Mouse (Mus musculus): ENCODE measurements at regions not wholly inside any gene's neighbourhood (a gene's known extent, or its start where the extent isn't known, plus 50 kb on each side); places are given as distances from the start of the nearest gene placed in this dataset.

GRCm38 (mm10) chr12:58743800-58744199 is 268.0 kb downstream of the Sec23a start:
- no peak overlapping the region for H3K4me3 ChIP-seq (ENCODE audit: insufficient read depth, low read length)
- H3K4me1 ChIP-seq (ENCODE audit: control insufficient read depth, insufficient read depth, low read length) = no peaks in the 10 kb centered on the region
- no peak for TF ChIP-seq POLR2A (IDR thresholded peaks at IDR 0.05; ENCODE audit: low read depth, low read length)
- no peak for TF ChIP-seq CTCF (IDR thresholded peaks at IDR 0.05; ENCODE audit: borderline replicate concordance, insufficient read depth, low read length)
- no peak overlapping the region for H3K27ac ChIP-seq (ENCODE audit: insufficient read depth, low read length)

GRCm38 (mm10) chr12:58728094-58728493 is 283.7 kb downstream of the Sec23a start:
- H3K4me3 ChIP-seq (ENCODE audit: insufficient read depth, low read length) = no peak overlapping the region
- H3K27ac ChIP-seq (ENCODE audit: insufficient read depth, low read length) = no peak overlapping the region
- TF ChIP-seq CTCF (IDR thresholded peaks at IDR 0.05; ENCODE audit: borderline replicate concordance, insufficient read depth, low read length) = no peak
- no peak for TF ChIP-seq POLR2A (IDR thresholded peaks at IDR 0.05; ENCODE audit: low read depth, low read length)
- H3K4me1 ChIP-seq (ENCODE audit: control insufficient read depth, insufficient read depth, low read length) = no peaks in the 10 kb centered on the region

- TF ChIP-seq POLR2A (IDR thresholded peaks at IDR 0.05; ENCODE audit: low read depth, low read length) (no peak), CTCF (IDR thresholded peaks at IDR 0.05; ENCODE audit: borderline replicate concordance, insufficient read depth, low read length) (no peak)
- H3K27ac ChIP-seq (ENCODE audit: insufficient read depth, low read length) = no peak overlapping the region
- H3K4me1 ChIP-seq (ENCODE audit: control insufficient read depth, insufficient read depth, low read length) = no peaks in the 10 kb centered on the region
- no peak overlapping the region for H3K4me3 ChIP-seq (ENCODE audit: insufficient read depth, low read length)
Measured at GRCm38 (mm10) chr12:58727547-58727946, 284.3 kb downstream of the Sec23a start.

- no peak overlapping the region for H3K4me3 ChIP-seq (ENCODE audit: insufficient read depth, low read length)
- no peak for TF ChIP-seq POLR2A (IDR thresholded peaks at IDR 0.05; ENCODE audit: low read depth, low read length)
- TF ChIP-seq CTCF (IDR thresholded peaks at IDR 0.05; ENCODE audit: borderline replicate concordance, insufficient read depth, low read length) = no peak
- H3K4me1 ChIP-seq (ENCODE audit: control insufficient read depth, insufficient read depth, low read length) = no peaks in the 10 kb centered on the region
- no peak overlapping the region for H3K27ac ChIP-seq (ENCODE audit: insufficient read depth, low read length)
Measured at GRCm38 (mm10) chr12:58717908-58718307, 293.9 kb downstream of the Sec23a start.

GRCm38 (mm10) chr12:58714207-58714606 is 297.6 kb downstream of the Sec23a start:
- Histone ChIP-seq H3K4me1 (ENCODE audit: control insufficient read depth, insufficient read depth, low read length) (no peaks in the 10 kb centered on the region), H3K27ac (ENCODE audit: insufficient read depth, low read length) (no peak overlapping the region), H3K4me3 (ENCODE audit: insufficient read depth, low read length) (no peak overlapping the region)
- TF ChIP-seq POLR2A (IDR thresholded peaks at IDR 0.05; ENCODE audit: low read depth, low read length) (no peak), CTCF (IDR thresholded peaks at IDR 0.05; ENCODE audit: borderline replicate concordance, insufficient read depth, low read length) (no peak)

GRCm38 (mm10) chr12:58695680-58696079 is 316.1 kb downstream of the Sec23a start:
- no peak overlapping the region for H3K27ac ChIP-seq (ENCODE audit: insufficient read depth, low read length)
- no peak overlapping the region for H3K4me3 ChIP-seq (ENCODE audit: insufficient read depth, low read length)
- no peak for TF ChIP-seq CTCF (IDR thresholded peaks at IDR 0.05; ENCODE audit: borderline replicate concordance, insufficient read depth, low read length)
- no peak for TF ChIP-seq POLR2A (IDR thresholded peaks at IDR 0.05; ENCODE audit: low read depth, low read length)
- H3K4me1 ChIP-seq (ENCODE audit: control insufficient read depth, insufficient read depth, low read length) = no peaks in the 10 kb centered on the region

GRCm38 (mm10) chr12:58669914-58670635 is 341.7 kb downstream of the Sec23a start:
- no peak for TF ChIP-seq CTCF (IDR thresholded peaks at IDR 0.05; ENCODE audit: borderline replicate concordance, insufficient read depth, low read length)
- no peak for TF ChIP-seq POLR2A (IDR thresholded peaks at IDR 0.05; ENCODE audit: low read depth, low read length)
- H3K4me3 ChIP-seq (ENCODE audit: insufficient read depth, low read length) = no peak overlapping the region
- no peaks in the 10 kb centered on the region for H3K4me1 ChIP-seq (ENCODE audit: control insufficient read depth, insufficient read depth, low read length)

GRCm38 (mm10) chr12:58654530-58655056 is 357.2 kb downstream of the Sec23a start:
- TF ChIP-seq POLR2A (IDR thresholded peaks at IDR 0.05; ENCODE audit: low read depth, low read length) = no peak
- H3K4me1 ChIP-seq (ENCODE audit: control insufficient read depth, insufficient read depth, low read length) = no peaks in the 10 kb centered on the region
- no peak overlapping the region for H3K27ac ChIP-seq (ENCODE audit: insufficient read depth, low read length)

More at GRCm38 (mm10) chr12:58669914-58670635, 341.7 kb downstream of the Sec23a start:
- H3K27ac ChIP-seq (ENCODE audit: insufficient read depth, low read length) = no peak overlapping the region

GRCm38 (mm10) chr12:58653751-58654150 is 358.1 kb downstream of the Sec23a start:
- Histone ChIP-seq H3K4me1 (ENCODE audit: control insufficient read depth, insufficient read depth, low read length) (no peaks in the 10 kb centered on the region), H3K27ac (ENCODE audit: insufficient read depth, low read length) (no peak overlapping the region), H3K4me3 (ENCODE audit: insufficient read depth, low read length) (no peak overlapping the region)
- no peak for TF ChIP-seq POLR2A (IDR thresholded peaks at IDR 0.05; ENCODE audit: low read depth, low read length)
- no peak for TF ChIP-seq CTCF (IDR thresholded peaks at IDR 0.05; ENCODE audit: borderline replicate concordance, insufficient read depth, low read length)

More at GRCm38 (mm10) chr12:58654530-58655056, 357.2 kb downstream of the Sec23a start:
- H3K4me3 ChIP-seq (ENCODE audit: insufficient read depth, low read length) = no peak overlapping the region

GRCm38 (mm10) chr12:58653222-58653621 is 358.6 kb downstream of the Sec23a start:
- H3K27ac ChIP-seq (ENCODE audit: insufficient read depth, low read length) = no peak overlapping the region
- H3K4me3 ChIP-seq (ENCODE audit: insufficient read depth, low read length) = no peak overlapping the region
- H3K4me1 ChIP-seq (ENCODE audit: control insufficient read depth, insufficient read depth, low read length) = no peaks in the 10 kb centered on the region
- TF ChIP-seq POLR2A (IDR thresholded peaks at IDR 0.05; ENCODE audit: low read depth, low read length) = no peak
- TF ChIP-seq CTCF (IDR thresholded peaks at IDR 0.05; ENCODE audit: borderline replicate concordance, insufficient read depth, low read length) = no peak
